Mouse (Mus musculus) heart, postnatal 0 days (tissue): Measurements from ENCODE around the gene Taldo1.

ENCODE experiments used
- CTCF ChIP-seq: IDR thresholded peaks from 2 replicates; pipeline ENCODE4 v1.5.1; 2016; ENCODE audit warnings: antibody characterized with exemption, control low read depth, low read depth
- EP300 ChIP-seq: IDR thresholded peaks from 2 replicates; pipeline ENCODE4 v1.6.1; 2016; ENCODE audit warnings: antibody characterized with exemption, low read depth

DNA sequence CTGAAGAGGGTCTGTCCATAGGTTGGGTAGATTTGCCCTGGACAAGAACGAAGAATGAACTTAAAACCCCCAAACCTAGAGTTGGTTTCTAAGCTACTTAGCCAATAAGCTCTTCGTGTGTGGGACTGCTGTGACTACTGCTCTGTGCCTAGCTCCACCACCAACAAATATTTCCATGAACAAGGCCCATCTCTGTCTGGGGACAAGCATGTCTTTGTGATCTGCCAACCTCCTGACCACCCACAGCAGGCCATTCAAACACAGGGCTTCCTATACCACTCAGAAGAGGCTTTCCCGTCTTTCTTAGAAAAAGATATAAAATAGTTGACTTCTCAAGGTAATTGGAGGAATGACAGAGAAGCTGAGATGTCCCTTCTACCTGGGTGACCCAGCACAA, 27.0 kb upstream of the Taldo1 start:
- no peak for TF ChIP-seq CTCF
- no peak for TF ChIP-seq EP300
